Mouse (Mus musculus) thymus, adult 2 months (tissue): Measurements from ENCODE around the gene Ptch2.

Source experiments
- CTCF ChIP-seq: fragments of 200-500 bp; IDR thresholded peaks from 2 replicates; pipeline ENCODE4 v1.5.1; 2012; ENCODE audit warnings: mild to moderate bottlenecking, control low read depth, low read length, moderate library complexity, borderline replicate concordance; ENCODE audit not compliant: control insufficient read depth, poor library complexity, insufficient read depth; ENCODE audit errors: extremely low read depth
- POLR2A ChIP-seq: fragments of 200-500 bp; IDR thresholded peaks from 2 replicates; pipeline ENCODE4 v1.6.1; 2012; ENCODE audit warnings: mild to moderate bottlenecking, low read length, control low read depth, moderate library complexity; ENCODE audit not compliant: control insufficient read depth, poor library complexity, insufficient read depth; ENCODE audit errors: extremely low read depth

- TF ChIP-seq CTCF (no peak), POLR2A (no peak)
These were observed 9.3 kb downstream of the Ptch2 start for GRCm38 (mm10) chr4:117105127-117105526.
